ENCODE assay signal across 8 mouse cellular contexts in genomic region chr15:14051872-14052271, GRCm38 (mm10).
DNase-seq lines count a peak whose midpoint lies in the region; ATAC-seq and TF ChIP-seq lines count a peak whose summit lies in the region.
"Had no signal": no experiment of that assay in that cellular context is flagged by ENCODE, and none has a peak within 500 bp of the region (broad histone marks: within the 10 kb centered on the region; RNA-seq: fewer than 3 reads in every experiment).

No protein-coding gene starts in this region.

- ATAC-seq in kidney, embryonic 14.5 days (ENCODE audit: low FRiP score, low TSS enrichment) = no peak

- H3K27ac ChIP-seq in kidney, embryonic 14.5 days (ENCODE audit: low read depth, low read length) = no peak overlapping the region
- H3K27ac ChIP-seq in ES-E14 (ENCODE audit: insufficient read depth, low read depth, low read length, poor library complexity, severe bottlenecking) = no peak overlapping the region
- H3K27ac ChIP-seq: hindbrain, embryonic 15.5 days had no signal

- H3K9ac ChIP-seq in kidney, embryonic 14.5 days (ENCODE audit: low read depth, low read length) = no peak overlapping the region
- H3K9ac ChIP-seq in ES-E14 (ENCODE audit: insufficient read depth, low read depth, low read length, poor library complexity, severe bottlenecking) = no peak overlapping the region
- H3K9ac ChIP-seq: hindbrain, embryonic 15.5 days had no signal

- H3K9me3 ChIP-seq in kidney, embryonic 14.5 days (ENCODE audit: control insufficient read depth, low read length) = no peaks in the 10 kb centered on the region
- no peaks in the 10 kb centered on the region for H3K9me3 ChIP-seq in ES-E14 (ENCODE audit: control insufficient read depth, insufficient read depth, low read depth, low read length)
- H3K9me3 ChIP-seq: hindbrain, embryonic 15.5 days had no signal

- no peaks in the 10 kb centered on the region for H3K4me1 ChIP-seq in kidney, embryonic 14.5 days (ENCODE audit: control insufficient read depth, insufficient read depth, low read length)
- H3K4me1 ChIP-seq in ES-E14 (ENCODE audit: control insufficient read depth in 2 of 2, insufficient read depth in 2 of 2, low read length in 2 of 2, poor library complexity in 1 of 2) = no peaks in the 10 kb centered on the region
- H3K4me1 ChIP-seq: hindbrain, embryonic 15.5 days had no signal

- peak; percentile 38; the same call in 1 of the 2 replicates for TF ChIP-seq CTCF in brain, embryonic 14.5 days (IDR thresholded peaks at IDR 0.05; ENCODE audit: borderline replicate concordance, extremely low read depth, insufficient read depth, insufficient read length)

- no peak overlapping the region for H3K4me3 ChIP-seq in kidney, embryonic 14.5 days (ENCODE audit: low read length)
- H3K4me3 ChIP-seq in ES-E14 (ENCODE audit: insufficient read depth in 1 of 2, low read depth in 1 of 2, low read length in 2 of 2, poor library complexity in 1 of 2, severe bottlenecking in 1 of 2) = no peak overlapping the region
- H3K4me3 ChIP-seq: hindbrain, embryonic 15.5 days had no signal

- peak; percentile 3 for DNase-seq in kidney, adult 9 months
- DNase-seq in ES-E14 (ENCODE audit: low read depth, low spot score) = peak; percentile 16
- DNase-seq in brain, embryonic 14.5 days (ENCODE audit: low read depth) = peak; percentile 65
- DNase-seq in layer of hippocampus, postnatal 25 days (ENCODE audit: extremely low spot score in 1 of 2, low spot score in 1 of 2) = peak; percentile 8 to 53
- no peak for DNase-seq in thymus, postnatal 0 days (ENCODE audit: low spot score)
- DNase-seq in cerebellum, adult 9-10 months = no peak

- in situ Hi-C loops in ES-E14 (cut with MboI; ENCODE audit: low sequenced_read_pairs in 2 of 2, unreplicated experiment in 2 of 2) = no loop called here

- 69% methylated on average over 3 of the region's 3 CpGs for WGBS in kidney, embryonic 14.5 days

- H3K4me2 ChIP-seq in kidney, embryonic 14.5 days (replicated peaks; ENCODE audit: low read depth, low read length) = no peak overlapping the region
- H3K4me2 ChIP-seq: hindbrain, embryonic 15.5 days had no signal

- TF ChIP-seq POLR2A in brain, embryonic 14.5 days (IDR thresholded peaks at IDR 0.05; ENCODE audit: borderline replicate concordance, extremely low read depth, insufficient read depth, insufficient read length, poor library complexity, severe bottlenecking) = no peak

- H3K27me3 ChIP-seq in kidney, embryonic 14.5 days (ENCODE audit: control insufficient read depth, insufficient read depth, low read length) = no peaks in the 10 kb centered on the region
- H3K27me3 ChIP-seq: hindbrain, embryonic 15.5 days had no signal

- H3K36me3 ChIP-seq in kidney, embryonic 14.5 days (ENCODE audit: control insufficient read depth, insufficient read depth, low read length) = no peaks in the 10 kb centered on the region
- no peaks in the 10 kb centered on the region for H3K36me3 ChIP-seq in ES-E14 (ENCODE audit: control insufficient read depth, insufficient read depth, low read length, poor library complexity, severe bottlenecking)
- H3K36me3 ChIP-seq: hindbrain, embryonic 15.5 days had no signal

TF ChIP-seq in ES-E14, 5 proteins besides CTCF, POLR2A, EP300 and RAD21:
- peak; percentile 49; the same call in 1 of the 2 replicates for TF ChIP-seq ZC3H11A (IDR thresholded peaks at IDR 0.05; ENCODE audit: borderline replicate concordance, low read depth, low read length)
- TF ChIP-seq HCFC1 (IDR thresholded peaks at IDR 0.05; ENCODE audit: borderline replicate concordance, insufficient read depth, low read length) = no peak
- no peak for TF ChIP-seq CHD2 (IDR thresholded peaks at IDR 0.05; ENCODE audit: low read depth, low read length)
- no peak for TF ChIP-seq ZNF384 (IDR thresholded peaks at IDR 0.05; ENCODE audit: low read depth, low read length)
- TF ChIP-seq MAFK (IDR thresholded peaks at IDR 0.05; ENCODE audit: insufficient read depth, low read depth, low read length) = no peak

Comparison
In these comparisons a context has a peak if more than half of its experiments do, and no peak if none do; other contexts are left out.
1. DNase-seq: peak in kidney, adult 9 months (single experiment), ES-E14 (single experiment), brain, embryonic 14.5 days (single experiment) and layer of hippocampus, postnatal 25 days (2 of 2); none in thymus, postnatal 0 days (single experiment) and cerebellum, adult 9-10 months (single experiment).